Mouse (Mus musculus) kidney, adult 2 months (tissue): ENCODE results near the gene Ceacam18. TPM values are rescaled to one million over a fixed set of nuclear protein-coding genes. Genes with fewer than 3 reads are reported as not detected.
"Not testable (repeated sequence)": the region's sequence is repeated elsewhere in the genome, so short reads cannot be mapped to it uniquely, and the experiment has no call there.

ENCODE experiments used
- DNase-seq: peaks from one replicate; pipeline ENCODE4 v3.0.0; 2021
- H3K27ac ChIP-seq: fragments of 200-500 bp; 2 replicates; pipeline ENCODE4 v1.5.1; 2012; ENCODE audit warnings: low read depth, low read length, control low read depth, inconsistent platforms; ENCODE audit not compliant: insufficient read depth
- H3K27me3 ChIP-seq: fragments of 200-500 bp; replicated peaks from 2 replicates; pipeline ENCODE4 v1.6.1; 2012; ENCODE audit warnings: mild to moderate bottlenecking, moderate library complexity, low read length, inconsistent platforms; ENCODE audit not compliant: control insufficient read depth, insufficient read depth
- H3K36me3 ChIP-seq: fragments of 200-500 bp; 2 replicates; pipeline ENCODE4 v1.6.1; 2012; ENCODE audit warnings: mild to moderate bottlenecking, moderate library complexity, low read length, inconsistent platforms; ENCODE audit not compliant: control insufficient read depth, insufficient read depth
- H3K4me1 ChIP-seq: fragments of 200-500 bp; 2 replicates; pipeline ENCODE4 v1.6.1; 2011; ENCODE audit warnings: low read length; ENCODE audit not compliant: control insufficient read depth, insufficient read depth
- H3K4me3 ChIP-seq: fragments of 200-500 bp; 2 replicates; pipeline ENCODE4 v1.5.1; 2011; ENCODE audit warnings: mild to moderate bottlenecking, low read depth, low read length, control low read depth; ENCODE audit not compliant: insufficient read depth
- CTCF ChIP-seq: fragments of 200-500 bp; conservative IDR thresholded peaks from 2 replicates; pipeline ENCODE4 v1.5.1; 2011; ENCODE audit warnings: low read depth, mild to moderate bottlenecking, control low read depth, low read length, moderate library complexity, mixed read lengths; ENCODE audit not compliant: insufficient read depth, insufficient read length
- POLR2A ChIP-seq: fragments of 200-500 bp; IDR thresholded peaks from one replicate; pipeline ENCODE4 v1.6.1; 2011; ENCODE audit warnings: low read depth, low read length, control low read depth
- WGBS: fragments of 180-500 bp; shearing (Covaris S2); methylation state at CpG from one replicate; pipeline ENCODE4 v1.1.7; 2018; 5-methylcytosine and 5-hydroxymethylcytosine counted together
- polyA plus RNA-seq: library from polyadenylated mRNA; depleted of rRNA; stranded (reverse); fragments of >200 nt; gene quantifications from 2 replicates; pipeline ENCODE4 v1.2.3, GENCODE M21; 2012

Gene Ceacam18
- polyA plus RNA-seq, 1 experiment = not detected

DNA sequence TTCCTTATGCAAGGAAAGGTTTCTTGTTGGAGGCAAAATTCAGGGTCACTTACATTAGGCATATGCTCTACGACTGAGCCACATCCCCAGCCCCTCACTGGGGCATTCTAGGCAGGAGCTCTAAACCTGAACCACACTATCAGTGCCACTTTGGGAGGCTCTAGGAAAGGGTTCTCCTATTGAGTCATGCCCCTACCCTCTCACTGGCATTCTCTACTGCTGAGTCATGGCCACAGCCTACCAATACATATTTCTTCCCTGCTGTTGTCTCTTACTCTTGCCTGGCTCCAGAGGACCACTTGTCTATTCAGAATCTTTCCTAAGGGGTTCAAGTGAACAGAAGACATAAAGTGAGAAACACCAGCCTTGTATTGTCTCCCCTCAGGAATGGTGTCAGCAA is 28.3 kb downstream of the Ceacam18 start:
- H3K27ac ChIP-seq = no peak overlapping the region
- DNase-seq = no peak
- WGBS = 91% methylated on average over 1 of the region's 1 CpGs
- no peak for TF ChIP-seq POLR2A
- TF ChIP-seq CTCF = no peak
- no peak overlapping the region for H3K4me3 ChIP-seq
- no peaks in the 10 kb centered on the region for H3K36me3 ChIP-seq
- H3K27me3 ChIP-seq = no peaks in the 10 kb centered on the region
- H3K4me1 ChIP-seq = no peaks in the 10 kb centered on the region

DNA sequence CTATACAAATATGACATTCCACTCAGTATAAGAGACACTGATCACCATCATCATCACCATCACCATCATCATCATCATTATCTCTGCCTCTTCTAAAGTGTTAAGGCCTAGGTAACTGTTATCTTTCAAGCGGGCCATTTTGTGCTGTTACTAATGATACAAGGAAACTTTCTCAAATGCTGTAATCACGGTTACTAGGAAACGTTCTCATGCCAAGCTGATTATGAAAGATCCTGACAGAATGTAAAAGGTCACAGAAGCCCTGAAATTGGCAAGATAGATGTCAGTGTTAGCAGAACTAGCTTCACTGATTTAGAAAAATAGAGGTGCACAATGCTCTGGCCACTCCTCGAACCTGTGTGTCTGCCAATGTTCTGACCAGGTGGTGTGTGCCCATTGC is 32.7 kb downstream of the Ceacam18 start:
- H3K27me3 ChIP-seq, H3K27ac ChIP-seq, H3K36me3 ChIP-seq, H3K4me3 ChIP-seq, H3K4me1 ChIP-seq, DNase-seq: not testable (repeated sequence)
- 86% methylated on average over 4 of the region's 4 CpGs for WGBS

- WGBS = 6% methylated on average over 3 of the region's 3 CpGs
Measured at GRCm38 (mm10) chr7:43668582-43668981, 34.1 kb downstream of the Ceacam18 start.

GRCm38 (mm10) chr7:43671064-43671808 is 36.7 kb downstream of the Ceacam18 start:
- no peak for DNase-seq
- TF ChIP-seq CTCF = no peak
- TF ChIP-seq POLR2A = no peak
- Histone ChIP-seq H3K27me3 (no peaks in the 10 kb centered on the region), H3K27ac (peak overlapping the region; percentile 65; the same call in 1 of the 2 replicates), H3K36me3 (no peaks in the 10 kb centered on the region), H3K4me1 (peaks cover 4% of the 10 kb centered on the region; the same call in 1 of the 2 replicates), H3K4me3 (peak overlapping the region; percentile 25)
- 64% methylated on average over 11 of the region's 11 CpGs for WGBS

More at GRCm38 (mm10) chr7:43668582-43668981, 34.1 kb downstream of the Ceacam18 start:
- no peaks in the 10 kb centered on the region for H3K27me3 ChIP-seq
- H3K4me3 ChIP-seq = no peak overlapping the region
- H3K36me3 ChIP-seq = no peaks in the 10 kb centered on the region
- TF ChIP-seq POLR2A (no peak), CTCF (0 out of 2 replicates have a peak, but pooled peaks have one; percentile 21)
- peak; percentile 7 for DNase-seq
- no peak overlapping the region for H3K27ac ChIP-seq
- peaks cover 4% of the 10 kb centered on the region; the same call in 1 of the 2 replicates for H3K4me1 ChIP-seq

- H3K36me3 ChIP-seq = no peaks in the 10 kb centered on the region
- H3K27me3 ChIP-seq = no peaks in the 10 kb centered on the region
- DNase-seq = peak; percentile 98
- H3K27ac ChIP-seq = peak within 1 kb of the TSS; percentile 65; the same call in 1 of the 2 replicates
- peaks cover 4% of the 10 kb centered on the region; the same call in 1 of the 2 replicates for H3K4me1 ChIP-seq
- TF ChIP-seq CTCF = no peak
- TF ChIP-seq POLR2A = peak; percentile 16
- 1% methylated on average over 26 of the region's 26 CpGs for WGBS
- H3K4me3 ChIP-seq = peak within 1 kb of the TSS; percentile 75
Measured at GRCm38 (mm10) chr7:43671809-43672580, 37.5 kb downstream of the Ceacam18 start, which contains the start of gene Ctu1. Ctu1 (plus strand) TSS chr7:43672016.

- no peak overlapping the region for H3K27ac ChIP-seq
- TF ChIP-seq POLR2A (no peak), CTCF (no peak)
- DNase-seq = peak; percentile 32
- 10% methylated on average over 10 of the region's 10 CpGs for WGBS
- no peaks in the 10 kb centered on the region for H3K27me3 ChIP-seq
- H3K4me1 ChIP-seq = peaks cover 4% of the 10 kb centered on the region; the same call in 1 of the 2 replicates
- H3K36me3 ChIP-seq = peaks cover 2% of the 10 kb centered on the region; the same call in 1 of the 2 replicates
- H3K4me3 ChIP-seq = peak overlapping the region; percentile 75
Measured at GRCm38 (mm10) chr7:43672581-43673260, 38.2 kb downstream of the Ceacam18 start.
